Mouse (Mus musculus) ovary, postnatal 14 days (tissue): ENCODE measurements around the gene Pdzrn3.

Experiments used
- DNase-seq: peaks from one replicate; pipeline ENCODE4 v3.0.0; 2022; ENCODE audit warnings: low spot score

Pdzrn3 gene

GRCm38 (mm10) chr6:101327196-101327595 lies 50.5 kb downstream of the Pdzrn3 start:
- no peak for DNase-seq

DNA sequence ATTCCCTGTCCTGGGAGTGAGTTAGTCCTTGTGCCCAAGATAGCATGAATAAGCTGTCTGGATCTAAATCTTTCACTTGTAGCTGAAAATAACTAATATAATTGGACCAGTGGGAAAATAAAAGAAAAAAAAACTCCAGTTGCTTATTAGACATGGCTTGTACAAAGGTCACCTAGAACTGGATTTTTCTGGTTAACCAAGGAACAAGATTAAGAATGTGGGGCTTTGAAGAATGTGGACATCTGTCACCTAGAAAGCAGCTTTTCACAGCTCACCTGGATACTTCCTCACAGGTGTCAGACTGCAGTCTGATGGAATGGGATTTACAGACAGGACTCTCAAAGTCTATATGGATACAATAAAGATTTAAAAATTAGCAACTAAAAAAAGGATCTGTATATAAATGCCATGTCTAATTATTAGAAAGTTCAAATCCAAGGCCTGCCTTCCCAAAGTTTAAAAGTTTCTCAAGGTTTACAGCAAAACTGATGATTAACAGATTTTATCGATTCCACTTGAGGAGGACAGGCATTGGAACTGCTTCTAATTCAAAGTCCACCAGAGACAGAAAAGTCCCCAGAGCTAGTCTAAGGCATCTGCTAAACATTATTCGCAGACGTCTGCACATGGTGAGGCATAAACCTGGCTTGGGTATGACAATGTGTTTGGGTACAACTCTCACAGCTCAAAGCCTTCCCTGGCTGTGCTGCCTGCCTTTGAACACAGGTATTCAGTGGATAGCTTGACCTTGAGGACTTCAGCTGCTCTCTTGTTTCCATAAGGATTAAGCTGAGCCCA lies 51.7 kb downstream of the Pdzrn3 start:
- no peak for DNase-seq

GRCm38 (mm10) chr6:101322580-101322979 lies 55.1 kb downstream of the Pdzrn3 start:
- no peak for DNase-seq

GRCm38 (mm10) chr6:101320386-101320785 lies 57.3 kb downstream of the Pdzrn3 start:
- no peak for DNase-seq

GRCm38 (mm10) chr6:101319374-101319967 lies 58.2 kb downstream of the Pdzrn3 start:
- DNase-seq, result no peak

DNA sequence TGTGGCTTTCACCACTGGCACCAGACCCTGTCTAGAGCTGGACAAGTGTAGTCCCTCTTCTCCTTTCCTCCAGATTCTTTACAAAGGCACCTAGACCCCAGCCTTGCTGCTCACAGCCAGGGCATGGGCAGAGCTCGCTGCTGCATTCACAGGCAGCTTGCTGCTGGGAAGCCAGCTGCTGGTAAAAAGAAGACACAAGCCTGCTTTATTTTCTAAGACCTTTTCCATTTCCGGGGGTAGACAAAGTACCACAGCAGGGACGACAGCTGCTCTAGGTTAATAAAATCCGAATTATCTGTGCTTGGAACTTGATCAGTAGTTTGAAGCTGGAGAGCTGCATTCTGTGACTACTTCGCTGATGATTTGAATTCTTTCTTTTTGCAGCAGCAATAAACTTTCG lies 59.2 kb downstream of the Pdzrn3 start:
- DNase-seq, result no peak

DNA sequence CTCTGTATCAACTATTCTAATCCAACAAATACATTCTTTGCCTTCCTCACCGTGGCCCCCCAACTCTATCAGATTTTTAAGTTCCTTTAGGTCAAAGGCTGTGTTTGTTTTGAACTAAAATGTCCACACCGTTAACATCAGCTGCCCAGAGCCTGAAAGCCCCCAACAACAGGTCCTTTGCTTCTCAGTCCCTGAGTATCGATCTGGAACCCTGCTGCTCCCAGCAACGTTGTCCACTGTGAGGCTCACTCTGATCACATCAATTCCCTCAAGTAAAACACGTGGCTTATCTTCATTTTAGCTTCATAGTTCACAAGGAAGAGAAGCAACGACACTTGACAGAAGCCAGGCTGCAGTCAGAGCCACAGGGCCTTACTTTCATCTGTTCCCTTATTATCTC lies 66.3 kb downstream of the Pdzrn3 start:
- DNase-seq, result no peak

DNA sequence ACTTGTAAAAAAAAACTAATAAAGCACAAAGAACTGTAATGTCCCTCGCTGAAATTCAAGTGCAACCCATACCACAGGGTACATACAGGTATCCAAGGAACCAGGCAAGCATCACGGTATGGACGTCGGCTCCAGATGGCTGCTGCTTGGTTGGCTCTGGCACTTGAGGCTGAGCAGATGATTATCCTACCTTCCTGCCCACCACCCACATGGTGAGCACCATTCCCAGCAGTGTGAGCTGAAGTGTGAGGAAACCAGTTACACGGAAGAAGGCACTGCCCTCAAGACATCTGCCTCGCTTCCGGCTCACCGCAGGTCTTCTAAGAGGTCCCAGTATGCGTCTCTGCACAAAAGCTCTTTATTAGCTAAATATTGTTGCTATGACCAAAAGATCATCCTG lies 67.2 kb downstream of the Pdzrn3 start:
- no peak for DNase-seq

GRCm38 (mm10) chr6:101307964-101308531 lies 69.6 kb downstream of the Pdzrn3 start:
- no peak for DNase-seq

DNA sequence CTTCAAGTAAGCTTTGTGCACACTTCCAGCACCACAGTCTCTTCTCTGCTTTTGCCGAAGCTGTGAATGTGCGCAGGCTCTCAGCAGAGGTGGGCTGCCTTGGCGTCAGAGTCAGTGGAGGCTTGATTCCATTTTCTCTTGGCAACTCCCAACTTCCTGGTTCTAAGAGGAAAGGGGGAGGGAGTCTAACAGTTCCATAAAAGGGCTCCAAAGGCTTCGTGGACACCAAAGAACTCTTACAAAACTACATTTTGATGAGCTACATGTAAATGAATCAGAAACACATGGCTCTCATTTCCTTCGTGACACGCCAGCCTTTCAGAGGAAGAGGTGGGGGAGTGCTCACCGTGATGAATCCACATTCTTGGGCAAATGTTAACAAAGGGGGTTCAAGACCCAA lies 70.9 kb downstream of the Pdzrn3 start:
- no peak for DNase-seq

DNA sequence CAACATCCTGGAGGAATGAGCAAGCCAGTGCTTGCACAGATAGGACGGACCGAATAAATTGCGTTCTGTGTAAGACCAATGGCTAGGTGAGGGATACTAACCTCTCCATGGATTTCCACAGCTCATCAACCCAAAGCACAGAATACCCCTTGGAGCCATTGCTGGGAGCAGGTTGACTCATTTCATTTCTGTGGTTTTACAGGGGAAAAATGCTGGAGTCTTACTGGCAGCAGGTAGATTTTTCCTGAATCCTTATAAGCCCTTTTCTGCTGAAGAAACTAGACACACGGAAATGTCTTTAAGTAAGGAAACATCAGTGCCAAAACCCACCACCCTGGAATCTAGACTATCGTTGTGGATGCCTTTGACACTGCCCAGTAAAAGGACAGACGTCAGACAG lies 72.2 kb downstream of the Pdzrn3 start:
- DNase-seq, result no peak

DNA sequence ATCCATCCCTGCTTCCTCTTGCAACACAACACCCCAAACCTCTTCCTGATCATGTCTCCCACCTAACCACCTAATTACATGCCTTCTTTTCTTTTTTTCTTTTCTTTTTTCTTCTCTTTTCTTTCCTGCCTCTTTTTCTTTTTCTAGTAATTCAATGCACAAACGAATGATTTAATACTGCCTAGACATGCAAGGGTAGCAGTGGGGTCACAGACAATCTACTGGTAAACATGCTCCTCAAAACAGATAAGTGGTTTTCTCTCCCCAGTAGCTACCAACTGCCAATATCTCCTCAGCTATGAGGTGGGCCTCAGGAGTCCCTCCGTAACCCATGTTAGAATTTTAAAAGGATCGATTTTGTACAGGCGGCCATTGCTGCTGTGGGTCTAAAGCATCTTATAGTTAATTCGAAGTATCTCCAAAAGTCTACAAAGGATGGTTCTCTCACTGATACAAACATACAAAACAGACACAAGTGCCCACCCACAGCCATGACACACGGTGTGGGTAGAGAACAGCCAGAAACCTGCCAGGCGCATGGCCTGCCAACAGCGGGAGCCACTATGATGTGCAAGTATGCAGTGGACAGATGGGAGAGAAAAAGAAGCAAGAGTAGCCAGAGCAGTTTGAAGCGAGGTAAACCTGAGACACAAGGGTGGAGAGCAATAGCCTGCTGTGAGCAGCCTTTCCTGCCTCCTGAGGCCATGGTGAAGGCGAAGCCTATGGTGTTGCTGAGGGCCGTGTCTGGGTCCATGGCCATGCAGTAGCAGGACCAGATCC lies 73.5 kb downstream of the Pdzrn3 start:
- no peak for DNase-seq

- no peak for DNase-seq
Observed at GRCm38 (mm10) chr6:101303501-101303900, 74.2 kb downstream of the Pdzrn3 start.

DNA sequence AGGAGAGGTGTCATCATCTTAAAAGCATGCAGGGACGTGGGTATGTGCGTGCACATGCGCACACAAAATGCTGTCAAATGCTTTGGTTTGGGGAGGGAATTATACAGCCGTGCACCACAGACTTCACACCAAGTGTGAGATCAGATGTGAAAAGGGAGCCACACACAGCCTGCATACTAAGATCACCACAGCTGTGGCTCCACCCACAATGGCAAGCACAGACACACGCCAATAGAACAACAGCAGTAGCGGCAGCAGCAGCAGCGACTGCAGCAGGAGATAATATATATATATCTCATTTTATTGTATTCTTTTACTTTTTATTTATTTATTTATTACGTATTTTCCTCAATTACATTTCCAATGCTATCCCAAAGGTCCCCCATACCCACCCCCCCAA lies 76.5 kb downstream of the Pdzrn3 start:
- DNase-seq, result no peak

DNA sequence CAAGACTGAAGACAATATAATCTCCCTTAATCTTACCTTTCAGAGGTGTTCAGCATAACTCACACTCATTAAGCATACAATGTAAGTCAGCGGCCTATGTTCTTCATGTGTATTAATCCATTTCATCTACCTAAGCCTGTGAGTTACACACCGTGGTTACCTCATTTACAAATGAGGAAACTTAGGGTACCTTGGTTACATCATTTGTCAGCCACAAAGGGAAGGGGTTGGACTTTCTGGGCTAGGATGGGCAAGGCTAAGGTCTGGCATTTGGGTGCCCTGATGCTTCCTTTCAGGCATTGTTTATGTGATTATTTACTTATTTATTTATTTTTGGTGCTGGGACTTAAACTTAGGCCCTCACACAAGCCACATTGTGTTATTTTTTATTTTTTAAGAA lies 78.3 kb downstream of the Pdzrn3 start:
- no peak for DNase-seq

DNA sequence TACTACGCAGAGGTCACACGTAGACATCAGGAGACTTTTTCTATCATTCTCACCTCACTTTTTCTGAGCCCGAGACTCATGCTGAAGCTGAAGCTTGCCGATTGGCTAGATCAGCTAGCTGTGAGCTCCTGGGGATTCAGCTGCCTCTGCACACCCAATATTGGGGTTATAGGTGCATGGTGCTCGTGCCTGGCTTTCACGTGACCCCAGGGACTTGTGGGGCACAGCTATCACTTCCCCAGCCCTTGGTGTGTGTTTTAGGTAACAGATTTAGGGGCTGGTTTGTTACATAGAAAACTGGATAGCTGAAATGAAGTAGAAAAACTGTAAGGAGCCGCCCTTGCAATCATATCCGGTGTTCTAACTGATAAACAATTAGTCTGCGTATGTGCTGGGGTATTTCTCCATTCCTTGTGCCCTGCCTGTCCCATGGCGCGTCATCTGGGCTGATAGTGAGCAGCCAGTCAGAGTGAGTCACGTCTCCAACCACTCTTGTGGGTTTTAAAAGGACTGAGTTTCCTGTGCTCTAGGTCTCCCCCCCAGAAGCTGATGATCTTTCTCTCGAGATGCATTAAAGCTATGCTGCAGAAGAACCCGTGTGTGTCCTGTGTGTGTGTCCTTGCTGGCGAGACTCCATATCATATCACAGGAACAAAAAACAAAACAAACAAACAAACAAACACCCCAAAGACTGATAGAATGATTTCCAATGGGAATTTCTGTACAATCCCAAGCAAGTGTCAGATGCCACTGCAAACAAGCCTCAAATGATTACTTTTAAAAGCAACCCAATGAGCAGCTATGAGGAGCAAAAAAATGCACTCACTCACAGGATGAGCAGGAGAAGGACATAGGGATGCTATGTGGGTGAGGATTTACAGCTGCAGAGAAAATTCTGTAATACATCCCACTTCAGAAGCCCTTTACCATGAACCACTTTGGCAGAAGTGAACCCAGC lies 79.9 kb downstream of the Pdzrn3 start:
- DNase-seq, result no peak

DNA sequence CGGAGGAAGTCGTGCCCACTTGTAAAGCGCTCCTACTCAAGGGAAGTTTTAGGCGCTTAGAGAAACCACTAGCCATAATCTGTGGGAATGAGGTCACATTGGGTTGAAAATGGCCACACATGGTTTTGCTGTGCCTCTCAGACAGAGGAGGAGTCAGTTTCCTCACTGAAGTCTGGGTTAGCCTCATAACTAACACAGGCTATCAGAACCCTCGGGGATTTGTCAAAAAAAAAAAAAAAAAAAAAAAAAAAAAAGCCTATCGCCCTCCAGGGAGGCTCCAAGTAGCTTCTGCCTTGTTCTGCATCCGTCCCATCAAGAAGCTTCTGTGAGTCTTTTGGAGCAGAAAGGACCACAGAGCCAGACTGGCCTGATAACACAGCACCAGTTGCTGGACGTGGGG lies 80.7 kb downstream of the Pdzrn3 start:
- DNase-seq, result no peak

- DNase-seq, result no peak
Observed at GRCm38 (mm10) chr6:101296280-101296679, 81.4 kb downstream of the Pdzrn3 start.

GRCm38 (mm10) chr6:101293036-101293572 lies 84.6 kb downstream of the Pdzrn3 start:
- DNase-seq, result no peak

DNA sequence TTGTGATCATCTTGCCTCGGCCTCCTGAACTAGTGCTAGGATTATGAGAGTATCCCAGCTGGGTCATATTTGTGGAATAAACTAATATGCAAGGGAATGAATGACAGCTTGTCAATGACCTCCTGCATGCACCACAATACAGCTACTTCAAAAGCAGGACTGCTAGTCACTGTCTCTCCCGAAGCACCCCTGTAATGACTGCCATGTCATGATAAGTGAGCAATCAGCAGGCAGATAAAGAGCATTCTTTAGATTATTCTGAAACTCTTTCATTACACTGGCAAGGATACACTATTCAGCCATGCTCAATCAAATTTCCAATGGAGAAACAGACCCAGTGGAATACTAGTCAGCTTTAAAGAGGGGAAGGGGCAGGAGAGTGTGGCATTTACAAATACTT lies 85.8 kb downstream of the Pdzrn3 start:
- no peak for DNase-seq

DNA sequence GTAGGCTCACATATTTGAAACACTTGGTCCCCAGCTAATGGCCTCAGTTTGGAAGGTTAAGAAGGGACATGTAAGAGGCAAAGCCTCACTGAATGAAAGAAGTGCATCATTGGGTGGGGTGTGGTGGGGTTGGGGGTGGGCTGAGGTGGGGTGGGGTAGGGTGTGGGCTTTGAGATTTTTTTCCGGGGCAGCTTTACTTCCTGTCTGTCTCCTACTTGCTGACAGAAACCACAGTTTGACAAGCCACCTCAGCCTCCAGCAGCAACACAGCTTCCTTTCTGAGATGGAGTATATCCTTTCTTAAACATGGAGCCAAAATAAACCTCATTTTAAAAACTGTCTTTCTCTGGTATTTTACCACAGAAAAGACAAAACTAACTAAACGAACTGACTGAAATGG lies 87.5 kb downstream of the Pdzrn3 start:
- no peak for DNase-seq
